Mouse (Mus musculus) neural tube, embryonic 15.5 days (tissue): Measurements from ENCODE around the gene Acsf3. TPM values are rescaled to one million over a fixed set of nuclear protein-coding genes. Genes with fewer than 3 reads are reported as not detected.

Experiments
- ATAC-seq: fragments of 200-750 bp; cut with Nextera tagmentation; 2 replicates; pipeline ENCODE4 v1.8.0; 2017; ENCODE audit warnings: mild to moderate bottlenecking, moderate TSS enrichment, moderate library complexity; ENCODE audit not compliant: low FRiP score
- H3K27ac ChIP-seq: fragments of 300-500 bp; sonication (generic); replicated peaks from 2 replicates; pipeline ENCODE4 v1.5.1; 2015; ENCODE audit warnings: mild to moderate bottlenecking, inconsistent platforms
- H3K27me3 ChIP-seq: fragments of 300-500 bp; sonication (generic); replicated peaks from 2 replicates; pipeline ENCODE4 v1.6.1; 2015; ENCODE audit warnings: inconsistent platforms
- H3K36me3 ChIP-seq: fragments of 300-500 bp; sonication (generic); 2 replicates; pipeline ENCODE4 v1.6.1; 2015; ENCODE audit warnings: inconsistent platforms
- H3K4me1 ChIP-seq: fragments of 300-500 bp; sonication (generic); 2 replicates; pipeline ENCODE4 v1.6.1; 2015; ENCODE audit warnings: inconsistent platforms
- H3K4me2 ChIP-seq: fragments of 300-500 bp; sonication (generic); 2 replicates; pipeline ENCODE4 v1.6.1; 2015; ENCODE audit warnings: inconsistent platforms, mild to moderate bottlenecking, moderate library complexity
- H3K4me3 ChIP-seq: fragments of 300-500 bp; sonication (generic); replicated peaks from 2 replicates; pipeline ENCODE4 v1.5.1; 2015; ENCODE audit warnings: mild to moderate bottlenecking, inconsistent platforms
- H3K9ac ChIP-seq: fragments of 300-500 bp; sonication (generic); replicated peaks from 2 replicates; pipeline ENCODE4 v1.6.1; 2015; ENCODE audit warnings: mild to moderate bottlenecking, inconsistent platforms
- H3K9me3 ChIP-seq: fragments of 300-500 bp; sonication (generic); replicated peaks from 2 replicates; pipeline ENCODE4 v1.6.1; 2016; ENCODE audit warnings: inconsistent platforms
- WGBS: fragments of 180-500 bp; shearing (Covaris S2); methylation state at CpG from one replicate; pipeline ENCODE4 v1.1.7; 2015; ENCODE audit warnings: mixed read lengths; 5-methylcytosine and 5-hydroxymethylcytosine counted together
- polyA plus RNA-seq: library from polyadenylated mRNA; unstranded; fragments of >200 nt; fragmentation: Nextera tagmentation; extraction: Ambion mirVana; gene quantifications from 2 replicates; pipeline ENCODE4 v1.2.1, GENCODE M21; 2015

Gene Acsf3
- polyA plus RNA-seq, 1 experiment from 2014 or later: 15.2 TPM

DNA sequence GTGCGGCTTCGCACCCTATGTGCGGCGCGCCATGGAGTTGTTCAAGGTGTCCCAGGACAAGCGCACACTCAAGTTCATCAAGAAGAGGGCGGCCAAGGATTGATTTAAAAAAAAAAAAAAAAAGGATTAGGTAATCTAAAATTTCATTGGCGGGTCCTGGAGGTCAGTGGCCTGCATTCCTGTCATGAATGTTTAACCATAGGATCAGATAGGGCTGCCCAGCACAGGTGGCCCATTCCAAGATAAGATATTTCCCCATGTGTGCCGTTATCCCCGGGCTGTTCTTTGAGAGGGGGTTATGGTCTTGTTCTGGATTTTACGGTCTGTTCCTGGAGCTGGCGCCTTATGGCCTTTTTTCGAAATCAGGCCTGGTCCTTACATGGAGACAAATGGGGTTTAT lies 61.4 kb downstream of the Acsf3 start:
- no peak overlapping the region for H3K4me3 ChIP-seq
- WGBS: 93% methylated on average over 13 of the region's 13 CpGs
- no peaks in the 10 kb centered on the region for H3K4me1 ChIP-seq
- no peak for ATAC-seq
- no peak overlapping the region for H3K4me2 ChIP-seq
- no peaks in the 10 kb centered on the region for H3K36me3 ChIP-seq
- H3K9ac ChIP-seq: no peak overlapping the region
- no peak overlapping the region for H3K27ac ChIP-seq
- H3K9me3 ChIP-seq: no peaks in the 10 kb centered on the region
- no peaks in the 10 kb centered on the region for H3K27me3 ChIP-seq

DNA sequence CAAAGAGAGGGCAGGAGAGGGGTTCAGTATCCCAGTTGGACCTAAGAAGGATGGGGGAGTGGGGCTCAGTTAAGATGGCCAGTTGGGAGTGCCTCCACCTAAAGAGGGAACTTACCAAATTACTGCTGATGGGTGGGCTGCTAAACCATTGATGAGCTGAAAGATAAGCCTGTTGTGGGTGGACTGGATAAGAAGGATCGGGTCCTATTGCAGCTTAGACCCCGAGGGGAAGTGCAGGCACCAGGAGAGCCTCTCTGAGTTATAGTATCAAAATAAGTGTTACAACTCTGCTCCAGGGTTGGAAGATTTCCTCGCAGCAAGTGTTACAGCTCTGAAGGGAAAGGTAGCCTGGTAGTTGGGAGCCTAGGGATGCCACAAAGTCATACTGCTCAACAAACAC lies 68.9 kb downstream of the Acsf3 start:
- no peaks in the 10 kb centered on the region for H3K36me3 ChIP-seq
- H3K4me3 ChIP-seq: no peak overlapping the region
- 86% methylated on average over 3 of the region's 3 CpGs for WGBS
- no peak for ATAC-seq
- H3K4me1 ChIP-seq: no peaks in the 10 kb centered on the region
- no peaks in the 10 kb centered on the region for H3K9me3 ChIP-seq
- no peak overlapping the region for H3K4me2 ChIP-seq
- H3K9ac ChIP-seq: no peak overlapping the region
- no peaks in the 10 kb centered on the region for H3K27me3 ChIP-seq
- H3K27ac ChIP-seq: no peak overlapping the region

DNA sequence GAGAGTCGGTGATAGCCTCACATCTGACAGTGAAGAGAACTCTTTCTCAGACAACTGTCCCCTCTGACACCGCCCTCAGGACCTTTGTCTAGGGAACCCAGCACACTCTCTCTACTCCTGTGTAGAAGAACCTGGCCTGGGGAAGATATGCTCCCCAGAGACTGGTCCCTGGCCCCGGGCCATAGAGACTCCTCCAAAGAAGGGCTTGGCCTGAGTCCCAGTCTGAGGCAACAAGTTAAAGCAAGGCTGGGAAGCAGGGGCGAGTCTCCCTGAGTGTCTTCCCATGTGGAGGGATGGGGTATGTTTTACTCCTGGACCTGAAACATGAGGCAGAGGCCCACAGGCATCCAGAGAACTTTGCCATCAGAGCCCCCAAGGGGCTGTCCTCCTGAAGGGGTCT lies 70.4 kb downstream of the Acsf3 start:
- no peaks in the 10 kb centered on the region for H3K27me3 ChIP-seq
- H3K27ac ChIP-seq: no peak overlapping the region
- H3K4me2 ChIP-seq: no peak overlapping the region
- H3K4me1 ChIP-seq: no peaks in the 10 kb centered on the region
- H3K4me3 ChIP-seq: no peak overlapping the region
- H3K9ac ChIP-seq: no peak overlapping the region
- H3K36me3 ChIP-seq: no peaks in the 10 kb centered on the region
- WGBS: 82% methylated on average over 4 of the region's 4 CpGs
- H3K9me3 ChIP-seq: no peaks in the 10 kb centered on the region
- ATAC-seq: no peak

DNA sequence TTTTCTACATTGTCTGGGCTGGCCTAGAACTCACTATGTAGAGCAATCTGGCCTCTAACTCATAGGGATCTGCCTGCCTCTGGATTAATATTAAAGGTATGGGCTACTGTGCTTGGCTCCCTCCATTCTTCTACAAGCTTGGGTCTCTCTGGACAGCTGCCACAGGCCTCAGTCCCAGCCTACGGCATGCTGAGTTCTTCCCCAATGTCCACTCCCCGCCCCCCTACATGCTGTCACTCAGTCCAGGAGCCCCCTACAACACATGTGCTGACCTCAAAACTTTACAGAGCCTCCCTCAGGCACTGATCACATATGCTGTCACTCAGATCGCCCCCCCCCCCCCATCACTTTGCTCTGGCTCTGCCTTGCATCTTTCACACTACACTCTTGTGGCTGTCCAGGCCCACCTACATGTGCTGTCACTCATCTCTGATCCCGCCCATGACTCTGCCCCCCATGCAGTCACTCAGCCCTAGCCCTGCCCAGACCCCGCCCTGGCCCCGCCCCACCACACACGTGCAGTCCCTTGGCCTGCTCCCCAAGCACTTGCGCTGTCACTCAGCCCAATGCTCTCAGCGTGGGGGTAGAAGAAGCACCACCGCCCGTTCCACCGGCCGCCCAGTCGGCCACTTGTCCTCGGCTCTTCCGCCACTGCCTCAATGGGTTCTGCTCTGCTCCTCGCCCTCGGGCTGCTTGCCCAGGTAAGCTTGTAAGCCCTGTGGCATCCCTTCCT lies 72.7 kb downstream of the Acsf3 start, which contains the start of gene Cdh15:
Cdh15 (plus strand) TSS at position 138 of the 733 bp plus-strand sequence.
- H3K4me3 ChIP-seq: no peak within 1 kb of the TSS
- peak within 1 kb of the TSS; percentile 36 for H3K4me2 ChIP-seq
- no peaks in the 10 kb centered on the region for H3K27me3 ChIP-seq
- ATAC-seq: peak; percentile 73; the same call in 1 of the 2 replicates
- H3K36me3 ChIP-seq: no peaks in the 10 kb centered on the region
- peaks cover under 1% of the 10 kb centered on the region; the same call in 1 of the 2 replicates for H3K4me1 ChIP-seq
- H3K9me3 ChIP-seq: no peaks in the 10 kb centered on the region
- no peak within 1 kb of the TSS for H3K9ac ChIP-seq
- no peak within 1 kb of the TSS for H3K27ac ChIP-seq
- WGBS: 24% methylated on average over 17 of the region's 18 CpGs

DNA sequence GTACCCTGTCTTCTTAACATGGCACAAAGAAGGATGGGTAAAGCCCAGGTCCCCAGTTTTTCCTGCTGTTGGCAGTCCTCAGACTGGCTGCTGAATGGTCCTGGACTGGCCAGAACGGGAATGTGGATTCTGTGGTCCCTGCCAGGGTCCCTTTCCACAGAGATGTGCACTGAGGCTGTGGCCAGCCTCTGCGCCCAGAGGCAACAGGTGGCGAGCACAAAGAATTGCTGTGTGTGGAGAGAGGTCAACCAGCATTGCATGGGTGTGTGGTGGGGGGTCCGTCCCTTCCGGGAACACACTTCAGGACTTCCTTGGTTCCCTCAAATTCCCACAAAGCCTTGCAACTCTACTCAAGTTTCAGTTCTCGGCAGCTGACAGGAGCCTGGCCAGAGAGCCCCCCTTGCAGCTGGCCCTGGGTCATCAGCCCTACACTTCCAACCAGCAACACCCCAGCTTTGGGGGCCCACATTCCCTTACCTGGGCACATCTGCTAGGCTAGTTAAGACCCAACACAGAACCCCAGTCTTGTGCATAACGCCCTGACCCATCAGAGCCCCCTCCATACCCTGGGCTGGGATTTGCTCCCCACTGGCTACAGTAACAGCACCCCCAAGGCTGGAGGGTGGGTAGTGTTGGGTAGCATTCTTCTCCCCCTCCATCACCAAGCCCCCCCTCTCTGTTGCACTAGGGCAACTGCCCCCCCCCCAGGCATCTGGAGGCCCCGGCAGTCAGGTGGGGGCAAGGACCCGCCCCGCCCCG lies 74.0 kb downstream of the Acsf3 start:
- Histone ChIP-seq H3K36me3 (no peaks in the 10 kb centered on the region), H3K4me3 (no peak overlapping the region), H3K9me3 (no peaks in the 10 kb centered on the region), H3K27me3 (no peaks in the 10 kb centered on the region), H3K9ac (no peak overlapping the region), H3K27ac (no peak overlapping the region), H3K4me1 (peaks cover 8% of the 10 kb centered on the region), H3K4me2 (no peak overlapping the region)
- 73% methylated on average over 11 of the region's 11 CpGs for WGBS
- ATAC-seq: no peak

DNA sequence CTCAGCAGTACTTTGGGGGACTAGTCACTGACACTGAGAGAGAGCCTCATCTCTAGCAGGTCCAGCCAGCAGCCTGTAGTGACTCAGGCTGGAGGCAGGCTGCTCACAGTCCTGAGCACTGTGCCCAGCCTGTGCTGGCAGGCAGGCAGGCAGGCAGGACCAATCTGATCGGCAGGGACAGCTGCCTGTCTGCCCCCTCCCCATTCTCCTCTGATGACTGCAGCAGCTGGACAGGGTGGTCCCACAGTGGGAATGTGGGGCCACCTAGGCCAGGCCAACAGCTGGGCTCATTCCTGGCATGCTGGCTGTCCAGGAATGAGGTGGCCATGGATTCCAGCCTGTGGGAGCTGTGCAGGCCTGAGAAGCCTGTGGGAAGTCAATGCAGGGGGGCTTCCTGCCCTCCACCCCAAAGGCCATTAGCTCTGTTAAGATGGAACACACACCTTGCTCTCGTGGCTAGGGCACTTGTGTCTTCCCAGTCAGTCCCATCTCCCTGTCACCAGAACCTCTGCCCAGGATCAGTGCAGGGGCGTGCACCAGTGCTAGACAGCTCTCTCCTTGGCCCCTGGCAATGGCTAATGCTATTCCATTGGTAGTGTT lies 75.5 kb downstream of the Acsf3 start:
- Histone ChIP-seq H3K27me3 (no peaks in the 10 kb centered on the region), H3K27ac (no peak overlapping the region), H3K4me2 (no peak overlapping the region), H3K4me3 (no peak overlapping the region), H3K4me1 (peaks cover 8% of the 10 kb centered on the region), H3K36me3 (no peaks in the 10 kb centered on the region), H3K9me3 (no peaks in the 10 kb centered on the region), H3K9ac (no peak overlapping the region)
- ATAC-seq: no peak
- 68% methylated on average over 3 of the region's 3 CpGs for WGBS

DNA sequence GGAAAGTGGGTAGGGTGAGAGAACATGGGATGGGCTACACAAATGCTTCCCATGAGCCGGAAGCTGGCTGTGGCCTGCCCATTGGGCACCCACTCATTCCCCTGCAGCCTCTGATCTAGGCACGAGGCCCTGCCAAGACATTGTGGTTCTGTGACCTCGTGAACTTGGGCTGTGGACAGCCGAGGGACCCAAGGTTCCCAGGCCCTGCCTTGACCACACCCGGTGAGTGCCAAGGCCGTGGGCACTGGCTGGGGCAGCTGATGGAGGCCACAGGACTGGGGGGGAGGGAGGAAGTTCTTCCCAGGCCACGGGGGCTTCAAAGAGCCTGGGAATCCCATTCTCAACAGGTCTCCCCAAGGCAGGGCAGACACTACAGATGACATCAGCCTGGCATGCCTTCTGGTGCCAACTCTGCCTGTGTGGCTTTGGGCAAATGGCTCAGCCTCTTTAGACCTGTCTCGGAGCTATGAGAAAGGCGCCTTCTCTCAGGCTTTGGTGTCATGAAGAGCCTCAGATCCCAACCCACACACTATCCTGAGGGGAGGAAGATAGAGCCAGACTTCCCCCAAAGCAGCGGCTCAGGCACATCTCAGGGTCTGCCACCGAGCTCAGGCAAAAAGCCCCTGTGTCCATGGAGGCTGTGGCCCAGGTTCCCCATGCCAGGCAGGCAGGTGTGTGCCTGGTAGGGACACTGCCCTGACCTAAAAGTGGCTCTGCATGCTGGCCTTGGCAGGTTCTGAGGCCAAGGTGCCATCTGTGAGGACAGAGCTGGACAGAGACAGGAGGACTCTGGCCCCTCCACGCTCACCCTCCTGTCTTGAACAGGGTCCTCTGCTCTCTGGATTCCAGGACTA lies 76.6 kb downstream of the Acsf3 start:
- no peak overlapping the region for H3K4me2 ChIP-seq
- H3K4me3 ChIP-seq: no peak overlapping the region
- H3K27me3 ChIP-seq: no peaks in the 10 kb centered on the region
- 84% methylated on average over 12 of the region's 12 CpGs for WGBS
- peaks cover 8% of the 10 kb centered on the region for H3K4me1 ChIP-seq
- H3K27ac ChIP-seq: no peak overlapping the region
- H3K9me3 ChIP-seq: no peaks in the 10 kb centered on the region
- H3K9ac ChIP-seq: no peak overlapping the region
- H3K36me3 ChIP-seq: no peaks in the 10 kb centered on the region
- no peak for ATAC-seq

DNA sequence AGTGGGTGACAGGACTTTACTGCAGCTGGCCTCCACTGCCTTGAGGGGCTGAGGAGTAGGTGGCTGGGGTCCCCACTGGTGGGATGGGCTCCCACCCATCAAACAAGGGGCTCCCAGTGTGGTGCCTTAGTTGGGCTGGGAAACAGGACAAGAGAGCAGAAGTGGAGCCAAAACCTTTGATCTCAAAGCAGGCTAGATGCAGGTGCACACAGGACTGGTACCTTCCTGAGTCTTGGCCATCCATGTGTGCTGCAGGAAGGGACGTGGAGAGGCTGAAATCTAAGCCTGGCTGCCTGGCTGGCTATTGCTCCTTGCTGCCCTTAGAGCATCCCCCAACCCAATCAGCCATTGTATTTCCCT lies 77.2 kb downstream of the Acsf3 start:
- Histone ChIP-seq H3K4me2 (no peak overlapping the region), H3K36me3 (no peaks in the 10 kb centered on the region), H3K27ac (no peak overlapping the region), H3K27me3 (no peaks in the 10 kb centered on the region), H3K9me3 (no peaks in the 10 kb centered on the region), H3K4me3 (no peak overlapping the region), H3K4me1 (peaks cover 8% of the 10 kb centered on the region), H3K9ac (no peak overlapping the region)
- WGBS: 83% methylated on average over 1 of the region's 1 CpGs
- ATAC-seq: no peak

DNA sequence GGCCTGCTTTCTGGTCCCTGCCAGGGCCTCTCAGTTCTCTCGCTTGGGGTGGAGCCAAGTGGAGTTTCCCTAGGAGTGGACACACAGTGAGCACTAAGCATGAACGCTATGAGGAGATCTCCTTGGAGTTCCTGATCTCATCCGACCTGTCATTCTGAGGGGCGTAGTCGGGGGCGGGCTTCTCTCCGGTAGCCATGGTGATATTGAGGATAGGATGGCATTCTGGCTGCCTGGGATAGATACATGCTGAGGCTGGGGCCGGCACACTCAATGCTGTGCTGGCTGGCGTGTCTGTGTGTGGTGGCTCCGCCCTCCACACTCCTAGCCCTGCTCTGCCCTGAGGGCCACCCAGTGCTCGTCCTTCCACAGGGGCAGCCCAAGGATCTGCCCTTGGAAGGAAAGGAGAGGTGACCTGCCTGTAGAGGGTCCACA lies 78.1 kb downstream of the Acsf3 start:
- Histone ChIP-seq H3K27ac (no peak overlapping the region; the same call in 1 of the 2 replicates), H3K9me3 (no peaks in the 10 kb centered on the region), H3K27me3 (no peaks in the 10 kb centered on the region), H3K9ac (no peak overlapping the region), H3K4me1 (peaks cover 8% of the 10 kb centered on the region), H3K36me3 (no peaks in the 10 kb centered on the region), H3K4me2 (peak overlapping the region; percentile 17; the same call in 1 of the 2 replicates), H3K4me3 (no peak overlapping the region)
- peak; percentile 72; the same call in 1 of the 2 replicates for ATAC-seq
- 11% methylated on average over 11 of the region's 11 CpGs for WGBS

DNA sequence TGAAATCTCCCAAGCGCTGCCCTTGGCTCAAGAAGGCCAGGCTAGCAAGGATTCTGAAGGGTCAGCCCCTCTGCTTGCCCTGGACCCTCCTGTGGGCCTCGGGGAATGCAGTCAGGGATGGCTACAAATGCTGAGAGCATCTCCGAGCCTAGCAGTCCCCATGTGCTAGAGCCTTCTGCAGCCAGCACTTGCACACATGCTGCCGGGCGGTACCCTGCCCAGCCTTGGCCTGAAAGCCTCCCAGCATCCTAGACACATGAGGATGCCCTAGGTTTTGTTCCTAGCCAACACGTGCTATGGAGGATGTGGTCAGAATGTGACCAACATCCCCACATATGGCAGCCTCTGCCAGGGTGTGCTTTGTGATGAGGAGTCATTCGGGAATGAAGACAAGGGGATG lies 79.1 kb downstream of the Acsf3 start:
- Histone ChIP-seq H3K36me3 (no peaks in the 10 kb centered on the region), H3K4me2 (no peak overlapping the region), H3K4me3 (no peak overlapping the region), H3K27me3 (no peaks in the 10 kb centered on the region), H3K4me1 (peaks cover 8% of the 10 kb centered on the region), H3K27ac (no peak overlapping the region), H3K9me3 (no peaks in the 10 kb centered on the region), H3K9ac (no peak overlapping the region)
- WGBS: 83% methylated on average over 7 of the region's 7 CpGs
- ATAC-seq: no peak

DNA sequence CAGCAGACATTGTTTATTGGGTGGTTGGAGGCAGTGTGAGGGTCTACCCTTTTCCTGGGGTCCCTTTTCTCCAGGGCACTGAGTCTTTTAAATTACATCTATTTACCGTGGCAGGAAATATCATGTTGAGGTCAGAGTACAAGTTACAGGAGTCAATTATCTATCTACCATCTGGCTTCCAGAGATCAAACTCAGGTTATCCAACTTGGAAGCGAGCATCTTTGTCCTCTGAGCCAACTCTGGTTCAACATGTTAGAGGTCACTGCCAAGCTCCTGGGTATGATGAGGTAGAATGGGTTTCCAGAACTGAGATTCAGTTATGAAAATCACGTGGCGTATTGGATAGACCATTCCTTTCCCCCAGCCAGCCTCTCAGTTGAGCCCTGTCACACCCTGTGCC lies 79.8 kb downstream of the Acsf3 start:
- WGBS: 85% methylated on average over 4 of the region's 4 CpGs
- ATAC-seq: no peak
- H3K36me3 ChIP-seq: no peaks in the 10 kb centered on the region
- H3K9ac ChIP-seq: no peak overlapping the region
- no peak overlapping the region for H3K4me2 ChIP-seq
- no peak overlapping the region for H3K27ac ChIP-seq
- no peaks in the 10 kb centered on the region for H3K9me3 ChIP-seq
- peaks cover 8% of the 10 kb centered on the region for H3K4me1 ChIP-seq
- no peaks in the 10 kb centered on the region for H3K27me3 ChIP-seq
- no peak overlapping the region for H3K4me3 ChIP-seq
